Mouse (Mus musculus) testis, adult 2 months (tissue): ENCODE measurements around the gene Gatb.
A peak's percentile ranks its signal among the peaks of the same experiment; 100 is the strongest.

Experiments
- CTCF ChIP-seq: fragments of 200-500 bp; IDR thresholded peaks from 2 replicates; pipeline ENCODE4 v1.5.1; 2012; ENCODE audit warnings: low read depth, mild to moderate bottlenecking, inconsistent platforms, low read length, moderate library complexity; ENCODE audit not compliant: control insufficient read depth, insufficient read depth, insufficient replicate concordance
- POLR2A ChIP-seq: fragments of 200-500 bp; IDR thresholded peaks from 2 replicates; pipeline ENCODE4 v1.6.1; 2012; ENCODE audit warnings: low read depth, mild to moderate bottlenecking, inconsistent platforms, low read length, moderate library complexity; ENCODE audit not compliant: control insufficient read depth

GRCm38 (mm10) chr3:85573864-85574830 lies at the start of gene Gatb:
- TF ChIP-seq POLR2A: peak; percentile 91
- TF ChIP-seq CTCF: peak; percentile 35; the same call in 1 of the 2 replicates
